Mouse (Mus musculus): ENCODE data around the gene Fzd2. TPM values are rescaled to one million over a fixed set of nuclear protein-coding genes. Genes with fewer than 3 reads are reported as not detected.

The Fzd2 gene
- total and polyA plus RNA-seq, 3 experiments, result 2.6 to 10.0 (median 2.8) TPM

GRCm38 (mm10) chr11:102611317-102611705, 7.1 kb downstream of the Fzd2 start:
- no peak overlapping the region for H3K27ac ChIP-seq
- 35% methylated on average over 6 of the region's 6 CpGs for WGBS
- TF ChIP-seq EP300 (IDR thresholded peaks at IDR 0.05; ENCODE audit: insufficient read depth, low read depth, low read length) (no peak), POLR2A (IDR thresholded peaks at IDR 0.05; ENCODE audit: insufficient read depth, low read depth, low read length) (no peak), CTCF (IDR thresholded peaks at IDR 0.05) (no peak)
- no peaks in the 10 kb centered on the region for H3K27me3 ChIP-seq (ENCODE audit: control insufficient read depth, insufficient read depth, low read length)
- no peak for DNase-seq
- no peak overlapping the region for H3K9ac ChIP-seq (ENCODE audit: low read depth, low read length)
- intact Hi-C loops (cut with DNase I), result no loop called here
- no peaks in the 10 kb centered on the region for H3K79me2 ChIP-seq (replicated peaks; ENCODE audit: control insufficient read depth, insufficient read depth, low read length)
- no peaks in the 10 kb centered on the region for H3K36me3 ChIP-seq (ENCODE audit: control insufficient read depth, insufficient read depth, low read length)
- H3K4me3 ChIP-seq, result no peak overlapping the region
- no peaks in the 10 kb centered on the region for H3K4me1 ChIP-seq (ENCODE audit: control insufficient read depth, insufficient read depth, low read length)

DNA sequence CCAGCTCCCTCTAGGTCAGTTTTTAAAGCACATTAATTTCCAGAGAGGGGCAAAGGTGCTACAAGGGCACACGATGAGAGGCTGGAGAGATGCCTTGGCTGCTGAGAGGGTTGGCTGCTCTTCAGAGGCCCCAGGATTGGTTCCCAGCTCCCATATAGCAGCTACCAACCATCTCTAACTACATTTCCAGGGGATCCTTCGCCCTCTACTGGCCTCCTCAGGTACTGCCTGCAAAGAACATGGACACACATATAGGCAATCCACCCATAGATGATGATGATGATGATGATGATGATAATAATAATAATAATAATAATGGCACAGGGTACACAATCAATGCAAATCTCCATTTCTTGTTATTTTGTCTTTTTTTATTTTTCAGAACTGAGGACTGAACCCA, 15.3 kb downstream of the Fzd2 start:
- H3K9ac ChIP-seq (ENCODE audit: low read depth, low read length), result no peak overlapping the region
- no peaks in the 10 kb centered on the region for H3K4me1 ChIP-seq (ENCODE audit: control insufficient read depth, insufficient read depth, low read length)

GRCm38 (mm10) chr11:102623876-102624789, 19.9 kb downstream of the Fzd2 start:
- TF ChIP-seq EP300 (IDR thresholded peaks at IDR 0.05; ENCODE audit: insufficient read depth, low read depth, low read length) (no peak), CTCF (IDR thresholded peaks at IDR 0.05) (no peak), POLR2A (IDR thresholded peaks at IDR 0.05; ENCODE audit: insufficient read depth, low read depth, low read length) (no peak)
- DNase-seq, result peak; percentile 27
- WGBS, result 20% methylated on average over 17 of the region's 17 CpGs
- intact Hi-C loops (cut with DNase I), result no loop called here
- no peaks in the 10 kb centered on the region for H3K4me1 ChIP-seq (ENCODE audit: control insufficient read depth, insufficient read depth, low read length)
- no peaks in the 10 kb centered on the region for H3K79me2 ChIP-seq (replicated peaks; ENCODE audit: control insufficient read depth, insufficient read depth, low read length)
- no peak overlapping the region for H3K4me3 ChIP-seq
- H3K27ac ChIP-seq, result no peak overlapping the region
- H3K27me3 ChIP-seq (ENCODE audit: control insufficient read depth, insufficient read depth, low read length), result no peaks in the 10 kb centered on the region
- no peak overlapping the region for H3K9ac ChIP-seq (ENCODE audit: low read depth, low read length)
- H3K36me3 ChIP-seq (ENCODE audit: control insufficient read depth, insufficient read depth, low read length), result no peaks in the 10 kb centered on the region

More for the DNA sequence above, 15.3 kb downstream of the Fzd2 start:
- no peak overlapping the region for H3K4me3 ChIP-seq
- no peaks in the 10 kb centered on the region for H3K79me2 ChIP-seq (replicated peaks; ENCODE audit: control insufficient read depth, insufficient read depth, low read length)
- no peaks in the 10 kb centered on the region for H3K27me3 ChIP-seq (ENCODE audit: control insufficient read depth, insufficient read depth, low read length)
- DNase-seq, result no peak
- intact Hi-C loops (cut with DNase I), result no loop called here
- H3K36me3 ChIP-seq (ENCODE audit: control insufficient read depth, insufficient read depth, low read length), result no peaks in the 10 kb centered on the region
- H3K27ac ChIP-seq, result no peak overlapping the region
- TF ChIP-seq POLR2A (IDR thresholded peaks at IDR 0.05; ENCODE audit: insufficient read depth, low read depth, low read length) (no peak), CTCF (IDR thresholded peaks at IDR 0.05) (peak; percentile 24; the same call in 1 of the 2 replicates), EP300 (IDR thresholded peaks at IDR 0.05; ENCODE audit: insufficient read depth, low read depth, low read length) (no peak)
- WGBS, result 55% methylated on average over 2 of the region's 2 CpGs

GRCm38 (mm10) chr11:102624888-102625407, 20.8 kb downstream of the Fzd2 start:
- H3K9ac ChIP-seq (ENCODE audit: low read depth, low read length), result no peak overlapping the region

DNA sequence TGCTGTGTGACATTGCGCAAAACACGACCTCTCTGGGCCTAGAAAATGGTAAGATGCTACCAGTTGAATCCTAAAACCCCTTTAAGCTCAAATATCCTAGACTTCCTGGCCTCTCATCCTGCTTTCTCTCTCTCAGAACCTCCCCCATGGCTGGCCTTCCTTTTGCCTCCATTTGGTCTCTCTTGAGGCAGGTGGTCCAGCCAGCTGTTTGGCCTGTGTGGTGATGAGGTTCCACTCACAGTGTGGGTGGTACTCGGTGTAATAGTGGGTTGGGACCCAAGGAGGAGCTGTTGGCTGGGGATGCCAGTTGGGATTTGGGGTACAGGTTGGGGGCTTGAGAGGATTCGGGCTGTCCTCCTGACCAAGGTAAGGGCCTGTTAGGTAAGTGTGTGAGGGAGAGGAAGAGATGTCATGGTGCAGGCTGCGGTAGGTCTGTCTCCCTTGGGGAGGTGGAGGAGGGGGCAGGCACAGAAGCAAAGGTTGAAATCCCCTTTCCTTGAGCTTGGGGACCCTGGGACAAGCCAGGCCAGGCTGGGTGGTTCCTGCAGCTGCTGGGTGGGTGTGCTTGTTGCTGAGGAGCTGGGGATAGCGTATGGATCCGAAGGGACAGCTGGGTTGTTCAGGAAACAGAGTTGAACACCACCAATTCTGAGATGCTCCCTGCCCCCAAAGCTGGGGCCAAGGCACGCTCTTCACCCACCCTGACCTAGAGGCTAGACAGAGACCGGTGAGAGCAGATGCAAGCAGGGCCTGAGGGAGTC, 23.2 kb downstream of the Fzd2 start:
- Histone ChIP-seq H3K79me2 (replicated peaks; ENCODE audit: control insufficient read depth, insufficient read depth, low read length) (no peaks in the 10 kb centered on the region), H3K27me3 (ENCODE audit: control insufficient read depth, insufficient read depth, low read length) (no peaks in the 10 kb centered on the region), H3K4me3 (no peak overlapping the region), H3K4me1 (ENCODE audit: control insufficient read depth, insufficient read depth, low read length) (no peaks in the 10 kb centered on the region), H3K9ac (ENCODE audit: low read depth, low read length) (no peak overlapping the region), H3K27ac (no peak overlapping the region), H3K36me3 (ENCODE audit: control insufficient read depth, insufficient read depth, low read length) (no peaks in the 10 kb centered on the region)
- WGBS, result 89% methylated on average over 9 of the region's 9 CpGs
- intact Hi-C loops (cut with DNase I), result no loop called here
- TF ChIP-seq CTCF (IDR thresholded peaks at IDR 0.05) (no peak), POLR2A (IDR thresholded peaks at IDR 0.05; ENCODE audit: insufficient read depth, low read depth, low read length) (no peak), EP300 (IDR thresholded peaks at IDR 0.05; ENCODE audit: insufficient read depth, low read depth, low read length) (no peak)
- DNase-seq, result no peak

More at GRCm38 (mm10) chr11:102624888-102625407, 20.8 kb downstream of the Fzd2 start:
- Histone ChIP-seq H3K4me3 (no peak overlapping the region), H3K36me3 (ENCODE audit: control insufficient read depth, insufficient read depth, low read length) (no peaks in the 10 kb centered on the region), H3K27ac (no peak overlapping the region), H3K4me1 (ENCODE audit: control insufficient read depth, insufficient read depth, low read length) (no peaks in the 10 kb centered on the region), H3K27me3 (ENCODE audit: control insufficient read depth, insufficient read depth, low read length) (no peaks in the 10 kb centered on the region), H3K79me2 (replicated peaks; ENCODE audit: control insufficient read depth, insufficient read depth, low read length) (no peaks in the 10 kb centered on the region)
- 61% methylated on average over 14 of the region's 14 CpGs for WGBS
- no peak for DNase-seq
- TF ChIP-seq EP300 (IDR thresholded peaks at IDR 0.05; ENCODE audit: insufficient read depth, low read depth, low read length), result no peak
- TF ChIP-seq CTCF (IDR thresholded peaks at IDR 0.05), result no peak
- TF ChIP-seq POLR2A (IDR thresholded peaks at IDR 0.05; ENCODE audit: insufficient read depth, low read depth, low read length), result no peak
- intact Hi-C loops (cut with DNase I), result no loop called here
